Mouse (Mus musculus): ENCODE data around the gene Mymk.
A peak's percentile ranks its signal among the peaks of the same experiment; 100 is the strongest.

Gene Mymk

DNA sequence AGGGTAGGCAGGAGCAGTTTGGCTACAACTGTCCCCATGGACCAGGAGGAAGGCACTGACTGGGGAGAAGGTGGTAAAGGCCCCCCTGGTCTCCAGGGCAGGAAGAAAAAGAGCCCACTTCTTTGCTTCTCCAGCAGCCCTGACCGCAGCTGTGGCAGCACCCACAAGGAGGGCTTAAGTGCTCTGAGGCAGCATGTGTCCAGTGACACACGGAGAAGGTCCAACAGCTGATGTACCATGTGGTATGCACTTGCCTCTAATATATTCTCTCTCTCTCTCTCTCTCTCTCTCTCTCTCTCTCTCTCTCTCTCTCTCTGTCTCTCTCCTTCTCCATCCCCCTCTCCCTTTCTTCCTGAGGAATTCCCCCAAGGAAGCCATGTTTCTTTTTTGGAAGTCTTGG lies at the start of gene Mymk:
TSS of gene Mymk (minus strand) at position 202 of the 400 bp plus-strand sequence.
- TF ChIP-seq GATA4 (IDR thresholded peaks at IDR 0.05; ENCODE audit: insufficient replicate concordance, low read length) = no peak

DNA sequence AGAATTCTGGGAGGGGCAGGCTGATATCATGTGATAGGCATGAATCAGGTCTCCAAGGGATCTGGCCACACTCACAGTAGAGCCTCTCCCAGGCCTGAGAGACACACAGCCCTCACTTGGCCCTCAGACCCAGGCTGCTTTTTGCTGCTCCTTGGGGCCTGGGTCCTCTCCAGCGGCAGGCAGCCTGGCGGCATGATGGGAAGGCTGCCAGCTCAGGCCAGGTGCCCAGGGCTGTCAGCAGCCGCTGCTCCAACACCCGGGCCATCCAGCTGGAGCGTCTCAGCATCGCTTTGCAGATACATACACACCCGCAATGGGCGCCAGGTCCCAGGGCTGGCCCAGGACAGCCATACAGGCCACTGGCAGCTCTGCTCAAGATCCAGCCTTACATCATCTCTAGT lies 48.3 kb upstream of the Mymk start:
- no peak for TF ChIP-seq GATA4 (IDR thresholded peaks at IDR 0.05; ENCODE audit: insufficient replicate concordance, low read length)

DNA sequence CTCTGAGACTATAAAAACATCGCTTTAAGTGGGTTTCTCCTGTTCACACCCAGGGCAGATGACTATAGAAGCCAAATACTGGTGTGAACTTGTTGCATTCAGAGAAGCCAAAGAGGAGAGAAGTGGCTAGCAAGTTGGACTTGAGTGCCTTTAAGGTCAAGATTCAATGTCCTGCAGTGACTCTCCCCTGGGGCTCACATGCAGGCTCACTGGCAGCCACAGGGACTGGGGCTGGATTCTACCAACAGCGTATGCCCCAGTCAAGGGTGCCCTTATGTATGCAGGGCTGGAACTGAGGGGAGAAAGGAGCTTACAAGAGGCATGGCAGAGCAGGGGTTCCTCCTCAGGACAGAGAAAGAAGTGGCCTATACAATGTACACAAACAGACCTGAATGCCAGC lies 47.8 kb upstream of the Mymk start:
- TF ChIP-seq GATA4 (IDR thresholded peaks at IDR 0.05; ENCODE audit: insufficient replicate concordance, low read length) = no peak

DNA sequence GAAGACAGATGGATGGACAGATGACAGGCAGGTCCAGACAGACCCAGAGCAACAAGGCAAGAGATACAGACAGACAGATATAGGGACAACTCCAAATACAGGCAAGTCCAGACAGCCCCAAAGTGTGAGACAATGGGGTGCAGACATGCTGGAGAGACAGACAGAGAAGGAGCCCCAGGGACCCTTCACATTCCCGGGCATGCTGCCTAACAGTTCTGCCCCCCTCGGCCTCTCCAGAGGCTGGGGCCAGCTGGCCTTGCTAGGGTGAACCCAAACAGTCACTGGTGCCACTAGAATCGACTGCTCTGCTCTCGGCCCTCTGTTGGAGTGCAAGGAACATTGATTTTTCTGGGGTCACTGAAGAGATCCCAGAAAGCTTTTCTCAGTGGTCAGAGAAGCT lies 46.5 kb upstream of the Mymk start:
- TF ChIP-seq GATA4 (IDR thresholded peaks at IDR 0.05; ENCODE audit: insufficient replicate concordance, low read length) = no peak

DNA sequence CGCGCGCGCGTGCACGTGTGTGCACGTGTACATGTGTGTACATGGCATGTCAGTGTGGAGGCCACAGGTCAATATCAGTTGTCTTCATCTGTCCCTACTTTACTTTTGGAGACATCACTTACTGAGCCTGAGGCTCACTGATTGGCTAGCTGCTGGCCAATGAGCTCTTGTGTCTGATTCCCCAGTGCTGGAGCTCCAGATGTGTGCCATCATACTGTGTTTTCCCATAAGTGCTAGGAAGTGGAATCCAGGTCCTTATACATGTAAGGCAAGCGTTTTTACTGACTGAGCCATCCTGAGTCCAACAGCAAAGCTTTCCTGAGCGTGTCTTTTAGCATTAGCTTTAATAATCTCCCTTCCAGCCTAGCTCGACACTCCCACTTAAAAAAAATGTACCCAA lies 42.2 kb upstream of the Mymk start:
- no peak for TF ChIP-seq GATA4 (IDR thresholded peaks at IDR 0.05; ENCODE audit: insufficient replicate concordance, low read length)

DNA sequence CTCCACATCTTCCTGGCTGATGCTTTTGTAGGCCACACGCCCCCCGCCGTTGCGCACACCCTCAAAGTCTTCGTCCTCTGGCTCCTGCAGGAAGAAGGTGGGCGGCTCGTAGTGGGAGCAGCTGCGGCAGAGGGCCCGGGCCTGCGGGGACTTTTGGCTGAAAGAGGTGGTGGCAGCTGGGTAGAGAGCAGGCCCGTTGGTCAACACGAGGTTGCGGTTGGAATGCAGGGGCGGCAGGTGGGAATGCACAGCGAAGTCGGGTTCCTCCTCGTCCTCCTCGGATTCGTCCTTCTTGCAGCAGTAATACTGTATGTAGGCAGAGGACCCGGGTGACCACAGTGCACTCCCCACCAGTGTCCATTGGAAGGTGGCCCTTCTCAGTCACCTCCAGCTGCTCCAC lies 40.6 kb upstream of the Mymk start:
- TF ChIP-seq GATA4 (IDR thresholded peaks at IDR 0.05; ENCODE audit: insufficient replicate concordance, low read length) = no peak

DNA sequence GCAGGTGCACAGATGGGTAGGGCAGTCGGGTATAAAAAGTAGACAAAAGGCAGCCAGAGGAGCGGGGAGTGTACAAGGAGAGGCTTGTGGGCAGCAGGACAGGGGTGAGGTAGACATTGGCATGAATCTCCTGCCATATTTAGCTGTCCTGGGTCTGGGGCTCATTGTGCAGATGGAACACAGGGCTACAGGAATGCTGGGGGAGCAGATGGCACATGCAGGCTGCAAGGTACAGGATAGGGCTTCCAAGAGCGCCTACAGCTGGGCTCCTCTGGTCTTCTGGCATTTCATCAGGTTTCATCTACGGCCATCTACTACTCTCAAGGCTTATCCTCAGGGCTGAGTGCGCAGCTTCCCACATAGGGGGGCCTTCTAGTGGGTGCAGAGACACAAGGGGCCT lies 37.1 kb upstream of the Mymk start:
- TF ChIP-seq GATA4 (IDR thresholded peaks at IDR 0.05; ENCODE audit: insufficient replicate concordance, low read length) = no peak

DNA sequence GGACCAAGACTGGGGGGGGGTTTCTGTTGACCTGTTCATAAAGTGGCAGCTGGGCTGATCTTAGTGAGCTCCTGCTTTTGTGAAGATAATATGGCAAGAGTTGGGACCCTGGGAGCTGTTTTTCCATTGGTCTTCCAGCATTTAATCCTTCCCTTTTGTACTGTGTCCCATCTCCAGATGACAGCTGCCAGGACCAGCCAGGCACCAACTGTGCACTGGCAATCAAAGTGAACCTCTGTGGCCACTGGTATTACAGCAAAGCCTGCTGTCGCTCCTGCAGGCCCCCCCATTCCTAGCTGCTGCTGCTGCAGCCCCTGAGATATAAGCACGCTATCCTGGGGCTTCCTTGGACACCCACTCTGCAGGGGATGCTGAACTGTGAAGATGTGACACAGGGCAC lies 36.2 kb upstream of the Mymk start:
- TF ChIP-seq GATA4 (IDR thresholded peaks at IDR 0.05; ENCODE audit: insufficient replicate concordance, low read length) = no peak

DNA sequence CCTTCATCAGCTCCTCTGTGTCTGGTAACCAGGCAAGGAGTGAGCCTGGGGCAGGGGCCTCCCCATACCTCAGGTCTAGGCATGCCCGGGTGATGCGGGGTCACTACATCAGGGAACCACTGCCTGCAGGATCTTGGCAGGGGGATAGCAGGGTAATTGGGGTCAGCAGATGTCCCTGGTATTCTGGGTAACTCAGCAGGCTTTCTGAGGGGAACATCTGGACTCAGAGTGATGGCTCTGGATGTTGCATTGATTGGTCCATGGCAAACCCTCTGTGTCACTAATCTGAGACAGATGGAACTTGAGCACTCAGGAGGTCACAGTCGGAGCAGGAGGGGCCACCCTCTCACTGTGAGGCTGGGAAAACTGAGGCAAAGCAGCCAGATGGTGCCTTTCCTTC lies 34.8 kb upstream of the Mymk start:
- no peak for TF ChIP-seq GATA4 (IDR thresholded peaks at IDR 0.05; ENCODE audit: insufficient replicate concordance, low read length)

DNA sequence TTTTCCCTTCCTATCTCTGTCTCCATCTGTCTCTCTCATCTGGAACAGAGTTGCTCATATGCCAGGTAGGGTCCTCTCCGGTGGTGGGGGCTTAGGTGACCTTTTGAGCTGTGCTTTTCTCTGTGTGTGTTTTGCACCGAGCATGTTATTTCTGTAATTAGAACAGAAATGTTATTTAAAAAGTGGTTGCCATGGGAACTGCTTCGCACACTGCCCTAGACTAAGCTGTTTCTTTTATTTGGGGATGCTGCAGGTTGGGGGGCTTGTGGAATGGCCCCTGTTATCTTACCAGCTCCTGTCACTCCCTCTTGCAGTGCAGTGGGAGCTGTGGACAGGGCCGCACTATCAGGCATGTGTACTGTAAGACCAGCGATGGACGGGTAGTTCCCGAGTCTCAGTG lies 31.6 kb upstream of the Mymk start:
- no peak for TF ChIP-seq GATA4 (IDR thresholded peaks at IDR 0.05; ENCODE audit: insufficient replicate concordance, low read length)

DNA sequence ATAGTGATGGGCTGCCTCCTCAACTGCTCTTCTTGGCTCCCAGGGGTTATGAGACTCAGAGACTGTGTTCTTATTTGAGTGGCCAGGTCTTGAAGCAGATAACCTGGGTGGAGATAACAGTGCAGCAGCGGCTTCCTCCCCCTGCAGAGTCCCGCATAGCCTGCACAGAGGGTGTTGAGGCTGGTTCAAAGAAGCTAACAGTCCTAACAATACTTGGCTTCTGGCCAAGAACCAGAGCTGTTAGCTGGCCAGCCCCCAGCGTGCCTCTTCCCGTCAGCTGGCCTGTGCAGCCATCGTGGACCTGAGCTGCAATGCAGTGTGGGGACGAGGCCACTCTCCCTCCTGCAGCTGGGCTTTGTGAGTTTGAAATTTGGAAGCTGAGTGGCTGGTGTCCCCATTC lies 25.8 kb upstream of the Mymk start:
- TF ChIP-seq GATA4 (IDR thresholded peaks at IDR 0.05; ENCODE audit: insufficient replicate concordance, low read length) = peak; percentile 61; the same call in 1 of the 2 replicates

DNA sequence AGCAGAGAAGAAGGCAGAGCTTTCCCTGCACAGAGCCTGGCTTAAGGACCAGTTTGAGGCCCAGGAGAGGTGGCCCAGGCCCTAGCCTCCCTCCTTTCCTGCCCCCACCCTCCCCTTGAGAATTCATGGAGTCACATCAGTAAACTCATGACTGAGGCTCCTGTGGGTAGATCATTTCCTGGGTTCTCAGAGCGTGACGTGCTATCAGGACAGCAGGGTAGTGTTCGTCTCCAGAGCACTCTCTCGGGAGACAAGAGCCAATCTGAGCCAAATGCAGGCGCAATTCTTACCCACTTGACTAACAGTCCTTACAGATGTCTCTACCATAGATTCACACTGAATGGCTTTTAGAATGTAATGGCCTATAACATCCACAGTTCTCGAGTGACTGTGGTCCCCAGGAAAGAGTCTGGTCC lies 25.3 kb upstream of the Mymk start:
- TF ChIP-seq GATA4 (IDR thresholded peaks at IDR 0.05; ENCODE audit: insufficient replicate concordance, low read length) = no peak

DNA sequence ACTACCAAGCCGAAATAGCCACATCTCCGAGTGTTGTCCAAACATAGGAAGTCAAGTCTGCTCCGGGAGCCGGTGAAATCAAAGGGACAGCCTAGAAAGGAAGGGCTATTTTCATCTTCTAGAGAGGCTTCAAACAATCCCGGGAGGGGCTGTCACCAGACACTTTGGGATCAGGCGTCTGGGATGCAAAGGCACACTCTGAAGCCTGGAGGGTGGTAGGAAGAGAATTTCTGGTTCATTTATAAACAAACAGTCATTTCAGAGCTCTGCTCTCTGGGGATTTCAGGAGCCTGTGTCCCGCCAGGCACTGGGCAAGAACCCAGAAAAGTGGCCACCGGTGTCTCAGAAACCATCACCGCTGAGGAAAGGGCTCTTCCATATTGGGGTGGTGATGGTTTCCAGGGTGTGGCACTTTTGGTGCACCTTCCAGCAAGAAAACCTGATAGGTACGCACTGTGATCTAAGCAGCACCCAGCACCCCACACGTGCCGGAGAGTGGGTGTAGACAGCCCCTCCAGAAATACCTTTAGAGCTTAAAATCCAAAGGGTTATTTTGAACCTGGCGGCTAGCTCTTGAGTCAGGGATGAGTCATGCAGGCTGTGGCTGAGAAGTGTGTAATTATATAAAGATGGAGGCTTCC lies 24.5 kb upstream of the Mymk start:
- TF ChIP-seq GATA4 (IDR thresholded peaks at IDR 0.05; ENCODE audit: insufficient replicate concordance, low read length) = no peak

DNA sequence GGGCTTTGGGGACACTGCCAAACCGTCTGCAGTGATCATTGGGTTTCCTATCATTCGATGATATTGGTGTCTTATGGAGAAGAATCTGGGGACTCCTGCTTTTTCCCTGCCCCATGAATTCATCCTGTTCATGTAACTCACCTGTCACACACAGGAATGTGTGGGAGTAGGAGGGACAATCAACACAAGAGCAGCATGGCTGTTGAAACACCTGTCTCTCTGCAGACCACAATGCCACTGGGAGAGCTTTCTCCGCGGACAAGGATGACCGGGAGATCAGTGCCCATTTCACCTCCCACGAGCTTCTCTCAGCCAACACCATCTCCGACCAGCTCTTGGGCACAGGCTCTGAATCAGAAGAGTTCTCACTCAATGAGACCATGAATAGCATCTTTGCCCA lies 23.2 kb upstream of the Mymk start:
- no peak for TF ChIP-seq GATA4 (IDR thresholded peaks at IDR 0.05; ENCODE audit: insufficient replicate concordance, low read length)

DNA sequence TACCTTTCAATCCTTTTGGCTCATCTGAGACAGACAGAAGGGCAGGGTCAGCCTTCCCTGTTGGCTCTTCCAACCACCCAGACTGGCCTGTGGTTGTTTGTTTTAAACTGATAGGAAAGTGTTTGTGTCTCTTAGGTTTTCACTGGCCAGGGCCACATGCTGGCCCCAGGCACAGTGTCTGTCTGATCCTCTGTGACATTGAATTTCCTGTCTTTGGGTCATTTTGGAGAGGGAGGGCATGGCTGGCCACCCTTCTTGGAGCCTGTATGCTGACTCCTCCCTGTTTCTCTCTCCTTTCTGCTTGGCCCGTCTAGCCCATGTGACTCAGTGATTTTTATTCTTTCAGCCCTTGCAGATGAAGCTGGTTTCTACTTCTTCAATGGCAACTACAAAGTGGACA lies 17.3 kb upstream of the Mymk start:
- TF ChIP-seq GATA4 (IDR thresholded peaks at IDR 0.05; ENCODE audit: insufficient replicate concordance, low read length) = peak; percentile 9; the same call in 1 of the 2 replicates

DNA sequence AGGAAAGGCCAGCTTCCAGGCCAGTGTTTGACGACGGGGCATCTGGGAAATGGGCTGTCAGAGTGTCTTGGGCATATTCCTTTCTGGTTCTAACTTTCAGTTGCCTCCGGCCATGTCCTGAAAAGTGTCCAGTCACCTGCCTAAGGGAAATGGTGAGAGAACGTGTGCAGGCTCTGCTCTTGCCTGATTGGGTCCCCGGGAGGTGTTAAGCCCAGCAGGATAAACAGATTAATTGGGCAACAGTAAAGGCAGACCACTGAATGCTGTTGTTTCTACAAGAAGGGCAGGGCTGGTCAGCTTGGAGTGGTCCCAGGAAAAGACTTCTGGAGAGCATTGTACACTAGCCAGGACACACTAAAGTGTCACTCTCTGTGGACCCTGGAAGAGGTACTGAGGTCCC lies 16.7 kb upstream of the Mymk start:
- TF ChIP-seq GATA4 (IDR thresholded peaks at IDR 0.05; ENCODE audit: insufficient replicate concordance, low read length) = no peak

DNA sequence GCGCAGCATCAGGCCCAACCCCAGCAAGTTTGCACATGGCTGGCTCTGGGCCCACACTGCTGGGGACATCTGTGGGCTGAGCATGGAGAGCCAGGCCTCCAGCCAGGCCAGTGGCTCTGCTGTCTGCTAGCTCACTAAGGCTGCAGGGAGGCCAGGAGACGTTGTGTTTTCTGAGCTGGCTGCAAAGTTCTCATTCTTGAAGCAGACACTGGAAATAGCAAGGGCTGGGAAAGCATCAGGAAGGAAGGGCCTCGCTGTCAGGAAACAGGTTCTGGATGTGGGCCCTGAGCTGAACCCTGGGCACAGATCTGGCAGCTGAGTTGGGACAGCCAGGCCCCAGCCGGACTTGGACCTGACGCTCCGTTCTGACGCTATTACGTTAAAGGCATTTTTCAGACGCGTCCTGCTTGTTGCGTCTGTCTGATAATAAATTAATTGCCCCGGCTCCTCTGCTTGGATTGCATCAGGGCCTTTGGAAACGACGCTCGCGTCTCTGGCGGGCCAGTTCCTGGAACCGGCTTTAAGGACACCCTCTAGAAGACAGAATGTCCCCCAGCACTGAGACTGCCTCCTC lies 16.2 kb upstream of the Mymk start:
- TF ChIP-seq GATA4 (IDR thresholded peaks at IDR 0.05; ENCODE audit: insufficient replicate concordance, low read length) = peak; percentile 64; the same call in 1 of the 2 replicates
